Mouse (Mus musculus): ENCODE data around the gene Gprc5b. TPM values are rescaled to one million over a fixed set of nuclear protein-coding genes. Genes with fewer than 3 reads are reported as not detected.

Gene Gprc5b
- polyA plus RNA-seq, 1 experiment from 2014 or later, result 1.5 TPM

DNA sequence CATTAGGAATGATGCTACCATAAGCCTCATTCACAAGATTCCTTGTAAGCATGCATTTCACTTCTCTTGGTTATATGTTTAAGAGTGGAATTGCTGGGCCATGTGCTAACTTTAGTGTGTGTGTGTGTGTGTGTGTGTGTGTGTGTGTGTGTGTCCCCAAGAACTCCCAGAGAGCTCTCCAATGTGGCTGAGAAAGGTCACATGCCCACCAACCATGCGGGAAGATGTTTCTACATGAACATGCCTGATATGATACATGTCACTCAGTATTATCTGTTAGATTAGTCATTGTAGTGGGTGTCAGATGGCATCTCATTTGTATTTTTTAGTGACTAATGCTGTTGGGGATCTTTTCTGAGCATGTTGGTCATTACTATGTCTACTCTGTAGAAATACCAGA, 40.0 kb downstream of the Gprc5b start:
- WGBS, result 96% methylated on average over 1 of the region's 1 CpGs
- Histone ChIP-seq H3K4me1 (replicated peaks; ENCODE audit: control insufficient read depth, insufficient read depth) (no peaks in the 10 kb centered on the region), H3K27ac (replicated peaks) (no peak overlapping the region), H3K27me3 (ENCODE audit: control insufficient read depth, insufficient read depth, low read length) (no peaks in the 10 kb centered on the region), H3K4me3 (ENCODE audit: low read depth, low read length) (no peak overlapping the region), H3K9me3 (ENCODE audit: control insufficient read depth, low read length) (no peaks in the 10 kb centered on the region), H3K36me3 (ENCODE audit: control insufficient read depth, insufficient read depth, low read length) (no peaks in the 10 kb centered on the region), H3K4me2 (replicated peaks; ENCODE audit: low read depth) (no peak overlapping the region), H3K9ac (ENCODE audit: low read length) (no peak overlapping the region)
- TF ChIP-seq EP300 (optimal IDR thresholded peaks at IDR 0.05) (no peak), CTCF (IDR thresholded peaks at IDR 0.05; ENCODE audit: low read depth) (no peak)
- DNase-seq (ENCODE audit: low spot score) (no peak), ATAC-seq (ENCODE audit: low FRiP score, low TSS enrichment) (no peak)

DNA sequence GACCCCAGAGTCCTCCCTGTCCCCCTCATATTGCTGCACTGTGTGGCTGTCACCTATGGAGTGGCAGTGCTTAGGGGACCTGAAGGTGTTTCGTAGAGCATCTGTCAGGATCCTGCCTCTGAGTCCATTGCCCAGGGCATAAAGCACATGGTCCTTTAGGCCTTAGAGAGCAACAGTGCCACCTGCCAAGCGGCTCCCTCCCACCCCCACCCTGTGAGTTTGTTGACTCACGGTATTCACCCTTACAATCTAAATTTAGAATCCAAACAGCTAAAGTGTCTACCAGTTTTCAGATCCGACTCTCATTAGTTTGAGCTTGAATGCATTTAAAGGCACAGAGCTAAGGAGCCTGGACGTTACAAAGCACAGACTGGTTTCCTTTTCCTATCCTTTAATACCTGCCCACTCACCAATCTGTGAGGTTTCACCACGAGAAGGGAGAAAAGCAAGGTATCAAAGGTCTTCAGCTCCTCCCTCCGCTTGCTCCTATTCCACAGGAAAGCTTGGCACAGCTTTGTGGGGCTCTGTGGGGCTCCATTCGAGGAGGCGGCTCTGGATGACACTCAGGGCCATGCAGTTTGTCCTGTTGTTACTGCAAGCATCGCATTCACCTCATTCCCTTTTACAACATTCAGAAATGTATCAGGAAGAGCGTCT, 41.3 kb downstream of the Gprc5b start:
- Histone ChIP-seq H3K4me1 (replicated peaks; ENCODE audit: control insufficient read depth, insufficient read depth) (no peaks in the 10 kb centered on the region), H3K4me3 (ENCODE audit: low read depth, low read length) (no peak overlapping the region), H3K27me3 (ENCODE audit: control insufficient read depth, insufficient read depth, low read length) (no peaks in the 10 kb centered on the region), H3K9ac (ENCODE audit: low read length) (no peak overlapping the region), H3K36me3 (ENCODE audit: control insufficient read depth, insufficient read depth, low read length) (no peaks in the 10 kb centered on the region), H3K4me2 (replicated peaks; ENCODE audit: low read depth) (no peak overlapping the region), H3K27ac (replicated peaks) (no peak overlapping the region), H3K9me3 (ENCODE audit: control insufficient read depth, low read length) (no peaks in the 10 kb centered on the region)
- TF ChIP-seq CTCF (IDR thresholded peaks at IDR 0.05; ENCODE audit: low read depth) (no peak), EP300 (optimal IDR thresholded peaks at IDR 0.05) (no peak)
- DNase-seq (ENCODE audit: low spot score), result no peak
- 0 out of 2 replicates have a peak, but pooled peaks have one; percentile 10 for ATAC-seq (ENCODE audit: low FRiP score, low TSS enrichment)
- 48% methylated on average over 11 of the region's 11 CpGs for WGBS

DNA sequence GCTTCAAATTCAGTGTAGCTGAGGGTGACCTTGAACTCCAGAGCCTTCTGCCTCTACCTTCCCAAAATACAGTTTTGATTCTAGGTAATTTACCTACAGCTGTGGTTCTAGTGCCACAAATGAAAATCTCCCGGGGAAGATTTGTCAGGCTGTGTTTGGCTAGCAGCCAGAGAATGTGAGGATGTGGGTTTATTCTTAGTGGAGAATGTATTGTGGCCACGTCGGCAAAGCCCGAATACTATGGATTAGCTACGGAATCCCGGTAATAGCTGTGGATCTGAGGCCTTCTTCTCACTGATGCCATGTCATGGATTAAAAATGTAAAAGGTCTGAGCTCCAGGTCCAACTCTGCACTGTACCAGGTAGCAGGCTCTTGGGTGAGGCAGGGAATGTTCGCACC, 45.3 kb downstream of the Gprc5b start:
- 34% methylated on average over 7 of the region's 7 CpGs for WGBS
- TF ChIP-seq CTCF (IDR thresholded peaks at IDR 0.05; ENCODE audit: low read depth) (no peak), EP300 (optimal IDR thresholded peaks at IDR 0.05) (no peak)

DNA sequence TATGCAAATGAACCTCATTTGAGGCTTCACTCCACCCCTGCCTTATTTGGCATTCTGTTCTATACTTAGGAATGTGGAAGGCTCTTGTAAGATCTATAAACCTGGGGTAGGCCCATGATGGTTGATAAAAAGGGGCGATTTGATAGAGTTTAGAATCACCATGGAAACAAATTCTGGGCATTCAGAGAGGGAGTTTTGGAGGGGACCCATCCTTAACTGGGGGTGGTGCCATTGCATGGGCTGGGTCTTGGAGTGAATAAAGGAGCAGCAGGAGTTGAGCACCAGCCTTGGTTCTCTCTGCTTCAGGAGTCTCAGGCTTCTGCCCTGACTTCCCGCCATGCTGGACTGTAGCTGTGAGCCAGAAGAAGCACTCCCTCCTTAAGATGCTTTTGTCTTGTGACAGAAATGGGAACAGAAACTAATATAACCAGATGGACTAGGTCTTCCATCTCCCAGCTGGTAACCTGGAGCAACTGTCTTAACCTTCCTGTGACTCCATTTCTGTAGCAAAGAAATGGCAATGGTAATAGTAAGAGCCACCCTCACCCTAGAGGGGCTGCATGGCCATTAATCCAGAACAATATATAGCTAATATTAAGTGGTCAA, 46.2 kb downstream of the Gprc5b start:
- no peaks in the 10 kb centered on the region for H3K36me3 ChIP-seq (ENCODE audit: control insufficient read depth, insufficient read depth, low read length)
- WGBS, result 72% methylated on average over 2 of the region's 2 CpGs
- no peaks in the 10 kb centered on the region for H3K4me1 ChIP-seq (replicated peaks; ENCODE audit: control insufficient read depth, insufficient read depth)
- H3K27ac ChIP-seq (replicated peaks), result no peak overlapping the region
- TF ChIP-seq CTCF (IDR thresholded peaks at IDR 0.05; ENCODE audit: low read depth) (no peak), EP300 (optimal IDR thresholded peaks at IDR 0.05) (no peak)
- H3K27me3 ChIP-seq (ENCODE audit: control insufficient read depth, insufficient read depth, low read length), result no peaks in the 10 kb centered on the region
- DNase-seq (ENCODE audit: low spot score), result no peak
- H3K9me3 ChIP-seq (ENCODE audit: control insufficient read depth, low read length), result no peaks in the 10 kb centered on the region
- no peak overlapping the region for H3K9ac ChIP-seq (ENCODE audit: low read length)
- ATAC-seq (ENCODE audit: low FRiP score, low TSS enrichment), result no peak
- H3K4me3 ChIP-seq (ENCODE audit: low read depth, low read length), result no peak overlapping the region
- no peak overlapping the region for H3K4me2 ChIP-seq (replicated peaks; ENCODE audit: low read depth)

More for the DNA sequence above, 45.3 kb downstream of the Gprc5b start:
- no peak for DNase-seq (ENCODE audit: low spot score)
- ATAC-seq (ENCODE audit: low FRiP score, low TSS enrichment), result no peak
- H3K27ac ChIP-seq (replicated peaks), result no peak overlapping the region
- no peaks in the 10 kb centered on the region for H3K4me1 ChIP-seq (replicated peaks; ENCODE audit: control insufficient read depth, insufficient read depth)
- H3K9me3 ChIP-seq (ENCODE audit: control insufficient read depth, low read length), result no peaks in the 10 kb centered on the region
- no peak overlapping the region for H3K4me2 ChIP-seq (replicated peaks; ENCODE audit: low read depth)
- no peak overlapping the region for H3K4me3 ChIP-seq (ENCODE audit: low read depth, low read length)
- H3K36me3 ChIP-seq (ENCODE audit: control insufficient read depth, insufficient read depth, low read length), result no peaks in the 10 kb centered on the region
- no peaks in the 10 kb centered on the region for H3K27me3 ChIP-seq (ENCODE audit: control insufficient read depth, insufficient read depth, low read length)
- no peak overlapping the region for H3K9ac ChIP-seq (ENCODE audit: low read length)

DNA sequence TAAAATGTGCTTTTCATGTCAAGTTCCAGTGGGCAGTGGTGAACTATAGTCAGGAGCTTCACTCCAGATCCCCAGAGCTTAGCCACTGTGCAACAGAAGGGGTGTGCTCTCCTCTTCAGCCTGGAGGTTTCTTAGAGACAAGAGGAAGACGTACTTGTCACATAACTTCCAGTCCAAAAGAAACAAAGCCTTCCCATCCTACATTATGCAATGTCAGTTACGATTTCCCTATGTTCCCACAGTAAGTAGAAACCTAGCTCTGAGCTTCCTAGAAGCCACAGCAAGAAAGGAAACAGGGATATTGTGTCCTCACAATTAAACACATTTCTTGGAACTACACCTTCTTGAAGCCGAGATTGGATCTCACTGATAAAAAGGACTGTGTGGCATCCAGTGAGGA, 47.8 kb downstream of the Gprc5b start:
- H3K27me3 ChIP-seq (ENCODE audit: control insufficient read depth, insufficient read depth, low read length), result no peaks in the 10 kb centered on the region
- DNase-seq (ENCODE audit: low spot score) (no peak), ATAC-seq (ENCODE audit: low FRiP score, low TSS enrichment) (no peak)
- no peaks in the 10 kb centered on the region for H3K36me3 ChIP-seq (ENCODE audit: control insufficient read depth, insufficient read depth, low read length)
- no peaks in the 10 kb centered on the region for H3K4me1 ChIP-seq (replicated peaks; ENCODE audit: control insufficient read depth, insufficient read depth)
- no peak overlapping the region for H3K9ac ChIP-seq (ENCODE audit: low read length)
- no peak overlapping the region for H3K4me3 ChIP-seq (ENCODE audit: low read depth, low read length)
- 63% methylated on average over 3 of the region's 3 CpGs for WGBS
- no peak overlapping the region for H3K27ac ChIP-seq (replicated peaks)
- no peak overlapping the region for H3K4me2 ChIP-seq (replicated peaks; ENCODE audit: low read depth)
- H3K9me3 ChIP-seq (ENCODE audit: control insufficient read depth, low read length), result no peaks in the 10 kb centered on the region
- no peak for TF ChIP-seq EP300 (optimal IDR thresholded peaks at IDR 0.05)
- no peak for TF ChIP-seq CTCF (IDR thresholded peaks at IDR 0.05; ENCODE audit: low read depth)

DNA sequence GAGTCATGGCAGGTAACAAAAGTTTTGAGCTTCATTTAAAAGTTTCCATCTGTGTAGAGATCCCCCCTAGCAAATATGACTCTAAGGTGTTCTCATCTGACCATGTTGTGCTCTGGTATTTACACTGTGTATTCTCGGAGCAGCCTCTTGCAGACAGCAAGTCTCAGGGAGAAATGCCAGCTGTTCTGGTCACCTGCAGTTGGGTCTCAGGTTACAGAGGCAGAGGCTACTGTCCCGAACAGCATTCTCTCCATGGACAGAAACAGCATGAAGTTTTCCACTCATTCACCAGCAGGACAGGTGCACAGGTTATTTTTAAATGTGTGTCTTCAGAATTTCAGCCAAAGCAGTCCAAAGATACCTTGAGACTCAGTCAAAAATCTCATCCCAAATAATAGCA, 50.1 kb downstream of the Gprc5b start:
- no peak overlapping the region for H3K4me3 ChIP-seq (ENCODE audit: low read depth, low read length)
- no peak overlapping the region for H3K9ac ChIP-seq (ENCODE audit: low read length)
- ATAC-seq (ENCODE audit: low FRiP score, low TSS enrichment), result no peak
- no peaks in the 10 kb centered on the region for H3K27me3 ChIP-seq (ENCODE audit: control insufficient read depth, insufficient read depth, low read length)
- no peaks in the 10 kb centered on the region for H3K4me1 ChIP-seq (replicated peaks; ENCODE audit: control insufficient read depth, insufficient read depth)
- H3K4me2 ChIP-seq (replicated peaks; ENCODE audit: low read depth), result no peak overlapping the region
- H3K36me3 ChIP-seq (ENCODE audit: control insufficient read depth, insufficient read depth, low read length), result no peaks in the 10 kb centered on the region
- TF ChIP-seq CTCF (IDR thresholded peaks at IDR 0.05; ENCODE audit: low read depth), result no peak
- TF ChIP-seq EP300 (optimal IDR thresholded peaks at IDR 0.05), result no peak
- DNase-seq (ENCODE audit: low spot score), result no peak
- no peak overlapping the region for H3K27ac ChIP-seq (replicated peaks)
- WGBS, result 22% methylated on average over 2 of the region's 2 CpGs
- H3K9me3 ChIP-seq (ENCODE audit: control insufficient read depth, low read length), result no peaks in the 10 kb centered on the region

Measured in stomach, postnatal 0 days (tissue).